Mouse (Mus musculus): Measurements from ENCODE around the gene Lrrc43. TPM values are rescaled to one million over a fixed set of nuclear protein-coding genes. Genes with fewer than 3 reads are reported as not detected.

Lrrc43 gene
- polyA plus RNA-seq, 1 experiment from 2014 or later: not detected

GRCm38 (mm10) chr5:123464638-123465037 lies 24.5 kb upstream of the Lrrc43 start:
- Histone ChIP-seq H3K4me2 (ENCODE audit: low read depth, low read length) (no peak overlapping the region), H3K9me3 (replicated peaks; ENCODE audit: control insufficient read depth, low read length) (no peaks in the 10 kb centered on the region), H3K9ac (ENCODE audit: low read depth, low read length) (no peak overlapping the region), H3K36me3 (ENCODE audit: control insufficient read depth, insufficient read depth) (no peaks in the 10 kb centered on the region), H3K4me1 (ENCODE audit: control insufficient read depth, low read depth, low read length) (no peaks in the 10 kb centered on the region), H3K27me3 (ENCODE audit: control insufficient read depth, insufficient read depth, low read depth, low read length) (no peaks in the 10 kb centered on the region), H3K27ac (ENCODE audit: low read length) (no peak overlapping the region), H3K4me3 (ENCODE audit: low read depth, low read length) (no peak overlapping the region)
- 65% methylated on average over 1 of the region's 1 CpGs for WGBS (ENCODE audit: insufficient replicate concordance)
- ATAC-seq (ENCODE audit: low read depth): no peak

- Histone ChIP-seq H3K27ac (ENCODE audit: low read length) (no peak overlapping the region), H3K9ac (ENCODE audit: low read depth, low read length) (no peak overlapping the region), H3K4me3 (ENCODE audit: low read depth, low read length) (no peak overlapping the region), H3K27me3 (ENCODE audit: control insufficient read depth, insufficient read depth, low read depth, low read length) (no peaks in the 10 kb centered on the region), H3K4me2 (ENCODE audit: low read depth, low read length) (0 out of 2 replicates have a peak overlapping the region, but pooled peaks have one; percentile 4), H3K36me3 (ENCODE audit: control insufficient read depth, insufficient read depth) (no peaks in the 10 kb centered on the region), H3K4me1 (ENCODE audit: control insufficient read depth, low read depth, low read length) (no peaks in the 10 kb centered on the region), H3K9me3 (replicated peaks; ENCODE audit: control insufficient read depth, low read length) (no peaks in the 10 kb centered on the region)
- ATAC-seq (ENCODE audit: low read depth): no peak
- WGBS (ENCODE audit: insufficient replicate concordance): 1% methylated on average over 10 of the region's 10 CpGs
Measured at GRCm38 (mm10) chr5:123470784-123471400, 18.2 kb upstream of the Lrrc43 start.

- no peak for ATAC-seq (ENCODE audit: low read depth)
- no peak overlapping the region for H3K4me3 ChIP-seq (ENCODE audit: low read depth, low read length)
- no peaks in the 10 kb centered on the region for H3K9me3 ChIP-seq (replicated peaks; ENCODE audit: control insufficient read depth, low read length)
- no peak overlapping the region for H3K27ac ChIP-seq (ENCODE audit: low read length)
- H3K4me2 ChIP-seq (ENCODE audit: low read depth, low read length): no peak overlapping the region
- WGBS (ENCODE audit: insufficient replicate concordance): 65% methylated on average over 5 of the region's 5 CpGs
- no peak overlapping the region for H3K9ac ChIP-seq (ENCODE audit: low read depth, low read length)
- no peaks in the 10 kb centered on the region for H3K27me3 ChIP-seq (ENCODE audit: control insufficient read depth, insufficient read depth, low read depth, low read length)
- H3K4me1 ChIP-seq (ENCODE audit: control insufficient read depth, low read depth, low read length): no peaks in the 10 kb centered on the region
- H3K36me3 ChIP-seq (ENCODE audit: control insufficient read depth, insufficient read depth): no peaks in the 10 kb centered on the region
Measured at GRCm38 (mm10) chr5:123473817-123474216, 15.3 kb upstream of the Lrrc43 start.

GRCm38 (mm10) chr5:123487659-123488395 lies 1.3 kb upstream of the Lrrc43 start:
- peaks cover 10% of the 10 kb centered on the region for H3K27me3 ChIP-seq (ENCODE audit: control insufficient read depth, insufficient read depth, low read depth, low read length)
- no peak for ATAC-seq (ENCODE audit: low read depth)
- no peak overlapping the region for H3K9ac ChIP-seq (ENCODE audit: low read depth, low read length)
- no peaks in the 10 kb centered on the region for H3K4me1 ChIP-seq (ENCODE audit: control insufficient read depth, low read depth, low read length)
- no peak overlapping the region for H3K27ac ChIP-seq (ENCODE audit: low read length)
- no peak overlapping the region for H3K4me2 ChIP-seq (ENCODE audit: low read depth, low read length)
- H3K4me3 ChIP-seq (ENCODE audit: low read depth, low read length): no peak overlapping the region
- WGBS (ENCODE audit: insufficient replicate concordance): 45% methylated on average over 11 of the region's 11 CpGs
- H3K9me3 ChIP-seq (replicated peaks; ENCODE audit: control insufficient read depth, low read length): no peaks in the 10 kb centered on the region
- H3K36me3 ChIP-seq (ENCODE audit: control insufficient read depth, insufficient read depth): no peaks in the 10 kb centered on the region

GRCm38 (mm10) chr5:123489935-123490334 lies 830 bp downstream of the Lrrc43 start:
- no peak overlapping the region for H3K4me2 ChIP-seq (ENCODE audit: low read depth, low read length)
- ATAC-seq (ENCODE audit: low read depth): no peak
- 47% methylated on average over 9 of the region's 9 CpGs for whole genome bisulfite sequencing (ENCODE audit: insufficient replicate concordance)
- no peak overlapping the region for H3K27ac ChIP-seq (ENCODE audit: low read length)
- H3K9me3 ChIP-seq (replicated peaks; ENCODE audit: control insufficient read depth, low read length): no peaks in the 10 kb centered on the region
- no peaks in the 10 kb centered on the region for H3K4me1 ChIP-seq (ENCODE audit: control insufficient read depth, low read depth, low read length)
- no peak overlapping the region for H3K9ac ChIP-seq (ENCODE audit: low read depth, low read length)
- peaks cover 10% of the 10 kb centered on the region for H3K27me3 ChIP-seq (ENCODE audit: control insufficient read depth, insufficient read depth, low read depth, low read length)
- no peaks in the 10 kb centered on the region for H3K36me3 ChIP-seq (ENCODE audit: control insufficient read depth, insufficient read depth)
- H3K4me3 ChIP-seq (ENCODE audit: low read depth, low read length): no peak overlapping the region

- ATAC-seq (ENCODE audit: low read depth): no peak
- 32% methylated on average over 4 of the region's 4 CpGs for WGBS (ENCODE audit: insufficient replicate concordance)
- no peak overlapping the region for H3K27ac ChIP-seq (ENCODE audit: low read length)
- H3K4me2 ChIP-seq (ENCODE audit: low read depth, low read length): no peak overlapping the region
- H3K4me3 ChIP-seq (ENCODE audit: low read depth, low read length): no peak overlapping the region
- no peak overlapping the region for H3K9ac ChIP-seq (ENCODE audit: low read depth, low read length)
- no peaks in the 10 kb centered on the region for H3K36me3 ChIP-seq (ENCODE audit: control insufficient read depth, insufficient read depth)
- peaks cover 6% of the 10 kb centered on the region for H3K27me3 ChIP-seq (ENCODE audit: control insufficient read depth, insufficient read depth, low read depth, low read length)
- peaks cover 4% of the 10 kb centered on the region for H3K4me1 ChIP-seq (ENCODE audit: control insufficient read depth, low read depth, low read length)
- no peaks in the 10 kb centered on the region for H3K9me3 ChIP-seq (replicated peaks; ENCODE audit: control insufficient read depth, low read length)
Measured at GRCm38 (mm10) chr5:123499717-123500116, 10.6 kb downstream of the Lrrc43 start.

- no peaks in the 10 kb centered on the region for H3K36me3 ChIP-seq (ENCODE audit: control insufficient read depth, insufficient read depth)
- WGBS (ENCODE audit: insufficient replicate concordance): 54% methylated on average over 4 of the region's 4 CpGs
Measured at GRCm38 (mm10) chr5:123501973-123502372, 12.9 kb downstream of the Lrrc43 start.

GRCm38 (mm10) chr5:123507936-123508723 lies 19.0 kb downstream of the Lrrc43 start:
- under 1% methylated on average over 59 of the region's 59 CpGs for WGBS (ENCODE audit: insufficient replicate concordance)

More at GRCm38 (mm10) chr5:123501973-123502372, 12.9 kb downstream of the Lrrc43 start:
- H3K27me3 ChIP-seq (ENCODE audit: control insufficient read depth, insufficient read depth, low read depth, low read length): peaks cover 21% of the 10 kb centered on the region
- no peaks in the 10 kb centered on the region for H3K9me3 ChIP-seq (replicated peaks; ENCODE audit: control insufficient read depth, low read length)
- ATAC-seq (ENCODE audit: low read depth): no peak
- H3K27ac ChIP-seq (ENCODE audit: low read length): no peak overlapping the region
- H3K4me3 ChIP-seq (ENCODE audit: low read depth, low read length): no peak overlapping the region
- H3K4me1 ChIP-seq (ENCODE audit: control insufficient read depth, low read depth, low read length): peaks cover 4% of the 10 kb centered on the region
- H3K4me2 ChIP-seq (ENCODE audit: low read depth, low read length): no peak overlapping the region
- no peak overlapping the region for H3K9ac ChIP-seq (ENCODE audit: low read depth, low read length)

More at GRCm38 (mm10) chr5:123507936-123508723, 19.0 kb downstream of the Lrrc43 start:
- Histone ChIP-seq H3K27me3 (ENCODE audit: control insufficient read depth, insufficient read depth, low read depth, low read length) (peaks cover 47% of the 10 kb centered on the region), H3K4me2 (ENCODE audit: low read depth, low read length) (peak overlapping the region; percentile 88), H3K4me3 (ENCODE audit: low read depth, low read length) (peak overlapping the region; percentile 62), H3K4me1 (ENCODE audit: control insufficient read depth, low read depth, low read length) (peaks cover 19% of the 10 kb centered on the region), H3K36me3 (ENCODE audit: control insufficient read depth, insufficient read depth) (no peaks in the 10 kb centered on the region), H3K27ac (ENCODE audit: low read length) (no peak overlapping the region), H3K9ac (ENCODE audit: low read depth, low read length) (0 out of 2 replicates have a peak overlapping the region, but pooled peaks have one; percentile 17), H3K9me3 (replicated peaks; ENCODE audit: control insufficient read depth, low read length) (no peaks in the 10 kb centered on the region)
- peak; percentile 81 for ATAC-seq (ENCODE audit: low read depth)

Measured in liver, embryonic 16.5 days (tissue).